Mouse (Mus musculus): ENCODE data around the gene 3110009E18Rik.

Gene 3110009E18Rik

GRCm38 (mm10) chr1:120101227-120101609, 19.8 kb upstream of the 3110009E18Rik start:
- no peak for DNase-seq (ENCODE audit: low read depth, low spot score)

- DNase-seq (ENCODE audit: low read depth, low spot score) = peak; percentile 24
Observed at GRCm38 (mm10) chr1:120105556-120105959, 15.4 kb upstream of the 3110009E18Rik start.

GRCm38 (mm10) chr1:120109741-120110432, 11.1 kb upstream of the 3110009E18Rik start:
- DNase-seq (ENCODE audit: low read depth, low spot score) = no peak

- no peak for DNase-seq (ENCODE audit: low read depth, low spot score)
Observed at GRCm38 (mm10) chr1:120111766-120112165, 9.2 kb upstream of the 3110009E18Rik start.

- no peak for DNase-seq (ENCODE audit: low read depth, low spot score)
Observed at GRCm38 (mm10) chr1:120112251-120113187, 8.5 kb upstream of the 3110009E18Rik start.

- DNase-seq (ENCODE audit: low read depth, low spot score) = no peak
Observed at GRCm38 (mm10) chr1:120115671-120116081, 5.3 kb upstream of the 3110009E18Rik start.

- no peak for DNase-seq (ENCODE audit: low read depth, low spot score)
Observed at GRCm38 (mm10) chr1:120116106-120116505, 4.9 kb upstream of the 3110009E18Rik start.

GRCm38 (mm10) chr1:120118854-120119253, 2.1 kb upstream of the 3110009E18Rik start:
- no peak for DNase-seq (ENCODE audit: low read depth, low spot score)

- no peak for DNase-seq (ENCODE audit: low read depth, low spot score)
Observed at GRCm38 (mm10) chr1:120119389-120119788, 1.6 kb upstream of the 3110009E18Rik start.

GRCm38 (mm10) chr1:120120141-120120968, 632 bp upstream of the 3110009E18Rik start:
- DNase-seq (ENCODE audit: low read depth, low spot score) = no peak

GRCm38 (mm10) chr1:120121930-120122530, 1.0 kb downstream of the 3110009E18Rik start:
- no peak for DNase-seq (ENCODE audit: low read depth, low spot score)

GRCm38 (mm10) chr1:120122634-120123383, 1.8 kb downstream of the 3110009E18Rik start:
- no peak for DNase-seq (ENCODE audit: low read depth, low spot score)

- DNase-seq (ENCODE audit: low read depth, low spot score) = no peak
Observed at GRCm38 (mm10) chr1:120124839-120125238, 3.9 kb downstream of the 3110009E18Rik start.

- DNase-seq (ENCODE audit: low read depth, low spot score) = no peak
Observed at GRCm38 (mm10) chr1:120125471-120125870, 4.5 kb downstream of the 3110009E18Rik start.

GRCm38 (mm10) chr1:120126318-120126717, 5.3 kb downstream of the 3110009E18Rik start:
- no peak for DNase-seq (ENCODE audit: low read depth, low spot score)

GRCm38 (mm10) chr1:120132376-120132775, 11.4 kb downstream of the 3110009E18Rik start:
- no peak for DNase-seq (ENCODE audit: low read depth, low spot score)

GRCm38 (mm10) chr1:120135934-120136786, 15.2 kb downstream of the 3110009E18Rik start:
- DNase-seq (ENCODE audit: low read depth, low spot score) = no peak

GRCm38 (mm10) chr1:120138923-120139540, 18.0 kb downstream of the 3110009E18Rik start:
- no peak for DNase-seq (ENCODE audit: low read depth, low spot score)

- DNase-seq (ENCODE audit: low read depth, low spot score) = no peak
Observed at GRCm38 (mm10) chr1:120140144-120140693, 19.2 kb downstream of the 3110009E18Rik start.
